Mouse (Mus musculus): ENCODE measurements around the gene Pin4.

DNA sequence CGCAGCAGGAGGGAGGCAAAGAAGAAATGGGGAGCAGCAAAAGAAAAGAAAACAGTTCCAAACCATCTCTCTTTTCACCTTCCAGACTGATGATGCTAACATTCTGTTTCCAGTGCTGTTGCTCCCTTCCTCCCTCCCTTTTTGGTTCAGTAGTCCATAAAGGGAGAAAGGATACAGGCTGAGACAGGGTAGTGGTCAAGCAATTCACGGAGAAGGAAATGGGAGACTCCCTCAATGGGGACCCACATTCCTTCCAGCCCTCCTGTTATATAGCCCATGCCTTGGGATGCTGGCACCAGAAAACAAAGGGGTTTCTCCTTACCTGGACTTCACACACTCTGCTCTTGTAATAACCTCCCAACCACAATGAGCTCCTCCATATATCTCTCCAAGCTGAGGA lies 47.7 kb upstream of the Pin4 start:
- TF ChIP-seq CTCF (IDR thresholded peaks at IDR 0.05; ENCODE audit: control insufficient read depth, insufficient read depth, low read length) (no peak), POLR2A (IDR thresholded peaks at IDR 0.05; ENCODE audit: borderline replicate concordance, control insufficient read depth, low read depth, low read length) (no peak)
